Mouse (Mus musculus) 416B (cell line): ENCODE results near the gene Rufy4.
A peak's percentile ranks its signal among the peaks of the same experiment; 100 is the strongest.

ENCODE experiments used
- DNase-seq: peaks from one replicate; pipeline ENCODE4 v3.0.0; 2011; ENCODE audit warnings: low read depth

Rufy4 gene

GRCm38 (mm10) chr1:74151091-74151490, 25.8 kb downstream of the Rufy4 start:
- DNase-seq, result peak; percentile 90

GRCm38 (mm10) chr1:74153461-74154184, 28.3 kb downstream of the Rufy4 start, which contains the start of gene Cxcr2:
TSS of gene Cxcr2 (plus strand) at chr1:74153989.
- no peak for DNase-seq

DNA sequence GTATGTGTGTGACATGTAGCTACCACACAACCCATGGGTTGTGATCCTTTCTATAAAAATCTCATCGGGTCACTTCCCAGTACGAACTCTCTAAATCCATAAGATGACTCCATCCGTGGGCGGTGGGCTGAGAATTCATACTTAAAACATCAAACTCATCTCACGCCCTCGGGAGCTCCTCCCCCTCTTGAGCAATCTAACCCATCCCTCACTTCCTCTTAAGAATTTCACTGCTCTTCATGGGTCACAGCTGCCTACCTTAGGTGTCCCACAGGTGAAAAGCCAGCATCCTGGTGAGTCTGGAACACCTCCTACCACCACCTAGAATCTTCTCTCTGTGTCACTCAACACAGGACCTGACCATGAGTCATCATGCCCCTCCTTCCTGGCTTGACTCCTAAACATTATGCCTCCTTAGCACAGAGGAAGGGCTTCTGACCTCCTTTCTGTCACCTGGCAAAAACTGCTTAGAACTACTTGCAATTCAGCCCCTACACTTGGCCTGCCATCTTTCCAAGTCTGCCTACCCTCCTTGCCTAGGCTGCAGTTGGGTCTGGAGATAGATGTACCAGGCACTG, 30.2 kb downstream of the Rufy4 start:
- DNase-seq, result peak; percentile 72

DNA sequence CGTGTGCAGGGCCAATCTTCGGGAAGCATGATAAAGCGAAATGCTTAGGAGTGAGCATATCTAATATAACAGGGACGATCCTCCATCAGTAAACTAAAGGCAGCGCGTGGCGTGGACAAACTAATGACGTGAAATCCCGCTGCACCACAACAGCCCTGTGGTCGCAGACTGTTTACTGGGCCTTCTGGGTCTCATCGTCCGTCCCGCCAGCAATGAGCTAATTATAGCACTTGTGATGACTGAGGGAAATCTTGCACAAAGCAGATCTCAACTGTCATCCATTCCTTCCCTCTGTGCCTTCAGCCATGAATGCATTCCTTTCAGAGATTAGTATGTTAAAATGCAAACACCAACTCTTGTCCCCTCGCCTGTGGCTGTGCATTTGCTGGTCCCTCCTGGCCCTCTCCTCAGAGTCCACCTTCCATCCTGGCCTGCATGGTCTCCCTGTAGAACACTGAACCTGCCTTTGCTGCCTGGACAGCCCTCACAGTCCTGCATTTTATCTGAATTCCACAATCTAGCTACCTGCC, 31.1 kb downstream of the Rufy4 start:
- peak; percentile 77 for DNase-seq

DNA sequence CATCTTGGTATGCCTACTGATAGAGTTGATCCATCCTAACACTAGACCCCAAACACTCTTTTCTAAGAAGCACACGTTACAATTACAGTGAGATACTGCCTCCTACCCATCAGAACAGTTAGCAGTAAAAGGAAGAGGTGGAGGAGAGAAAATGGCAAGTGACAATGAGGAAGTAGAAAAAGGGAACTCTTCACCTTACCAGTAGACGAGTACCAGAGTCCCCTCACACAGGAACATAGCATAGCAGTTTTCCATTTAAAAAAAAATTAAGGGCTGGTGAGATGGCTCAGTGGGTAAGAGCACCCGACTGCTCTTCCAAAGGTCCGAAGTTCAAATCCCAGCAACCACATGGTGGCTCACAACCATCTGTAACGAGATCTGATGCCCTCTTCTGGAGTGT, 34.3 kb downstream of the Rufy4 start:
- peak; percentile 23 for DNase-seq

DNA sequence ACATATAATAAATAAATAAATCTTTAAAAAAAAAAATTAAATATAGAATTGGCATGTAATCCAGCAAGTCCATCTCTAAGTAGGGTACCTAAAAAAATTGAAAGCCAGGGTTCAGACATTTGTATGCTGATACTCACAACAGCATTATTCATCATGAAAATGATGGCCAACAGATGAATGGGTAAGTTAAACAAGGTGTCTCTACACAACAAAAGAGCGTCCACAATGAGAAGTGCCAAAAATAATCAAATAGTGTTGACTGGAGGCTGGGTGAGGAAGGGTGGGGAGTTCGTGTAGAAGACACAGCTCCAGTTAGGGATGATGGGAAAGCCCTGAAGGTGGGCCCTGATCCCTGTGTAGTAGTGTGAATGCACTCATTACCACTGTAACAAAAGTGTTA, 34.7 kb downstream of the Rufy4 start:
- DNase-seq, result no peak

DNA sequence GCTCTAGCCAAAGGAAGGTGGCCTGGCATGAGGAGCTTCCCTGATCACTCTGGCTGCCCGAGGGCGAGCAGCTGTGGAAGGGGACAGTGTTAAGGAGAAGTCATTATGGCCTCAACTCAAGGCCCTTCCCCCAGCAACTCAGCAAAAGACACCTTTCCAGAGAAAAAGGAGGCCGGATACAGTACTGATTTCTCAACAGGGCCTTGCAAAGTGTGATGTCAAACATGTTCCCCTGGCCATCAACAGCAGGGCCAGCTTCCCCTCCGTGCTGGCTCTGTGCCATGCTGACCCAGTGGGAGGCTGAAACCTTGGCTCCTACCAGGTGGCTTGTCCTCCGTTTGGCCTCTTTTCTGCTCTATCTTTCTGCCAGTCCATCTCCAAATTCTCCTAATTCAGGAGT, 41.8 kb downstream of the Rufy4 start:
- DNase-seq, result peak; percentile 64

- no peak for DNase-seq
Measured at GRCm38 (mm10) chr1:74169721-74170120, 44.4 kb downstream of the Rufy4 start.

DNA sequence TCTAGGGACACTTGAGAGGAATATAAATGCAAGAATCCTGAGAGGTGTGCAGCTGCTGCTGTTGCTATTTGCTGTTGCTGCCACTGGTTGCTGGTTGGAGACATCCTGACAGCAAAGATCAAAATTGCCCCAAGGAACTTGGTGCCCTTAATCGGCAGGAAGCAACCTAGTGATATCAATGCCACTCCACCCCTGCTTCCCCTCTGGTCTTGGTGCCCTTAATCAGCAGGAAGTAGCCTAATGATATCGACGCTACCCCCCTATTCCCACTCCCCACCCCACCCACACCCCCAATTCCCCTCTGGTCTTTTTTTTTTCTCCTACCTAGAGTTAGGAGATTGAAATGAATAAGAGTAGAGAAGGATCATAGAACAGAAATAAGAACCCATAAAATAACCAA, 47.4 kb downstream of the Rufy4 start:
- peak; percentile 95 for DNase-seq

GRCm38 (mm10) chr1:74175731-74176130, 50.4 kb downstream of the Rufy4 start:
- no peak for DNase-seq

- DNase-seq, result peak; percentile 95
Measured at GRCm38 (mm10) chr1:74178618-74179017, 53.3 kb downstream of the Rufy4 start.

GRCm38 (mm10) chr1:74179624-74180408, 54.5 kb downstream of the Rufy4 start:
- DNase-seq, result no peak

- no peak for DNase-seq
Measured at GRCm38 (mm10) chr1:74181462-74181861, 56.1 kb downstream of the Rufy4 start.

GRCm38 (mm10) chr1:74183006-74183405, 57.7 kb downstream of the Rufy4 start:
- peak; percentile 60 for DNase-seq

- no peak for DNase-seq
Measured at GRCm38 (mm10) chr1:74190471-74190870, 65.1 kb downstream of the Rufy4 start.

DNA sequence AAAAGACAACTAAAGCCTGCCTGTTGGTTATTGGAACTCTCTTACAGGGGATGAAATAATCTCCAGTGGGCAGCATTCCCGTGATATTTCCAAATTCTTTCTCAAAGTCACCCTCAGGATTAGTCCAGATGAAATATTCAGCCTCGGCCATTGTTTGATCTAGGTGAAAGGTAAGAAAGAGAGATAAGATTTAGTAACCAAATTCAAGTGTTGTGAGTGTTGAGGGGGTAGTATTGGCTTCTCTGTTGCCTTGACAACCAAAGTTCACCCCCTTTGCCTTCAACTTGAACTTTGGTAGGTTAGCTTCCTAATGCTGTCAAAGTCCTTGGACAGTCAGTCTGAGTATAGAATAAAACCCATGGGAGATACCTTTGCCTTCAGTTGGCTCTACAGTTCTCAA, 67.4 kb downstream of the Rufy4 start:
- no peak for DNase-seq

DNA sequence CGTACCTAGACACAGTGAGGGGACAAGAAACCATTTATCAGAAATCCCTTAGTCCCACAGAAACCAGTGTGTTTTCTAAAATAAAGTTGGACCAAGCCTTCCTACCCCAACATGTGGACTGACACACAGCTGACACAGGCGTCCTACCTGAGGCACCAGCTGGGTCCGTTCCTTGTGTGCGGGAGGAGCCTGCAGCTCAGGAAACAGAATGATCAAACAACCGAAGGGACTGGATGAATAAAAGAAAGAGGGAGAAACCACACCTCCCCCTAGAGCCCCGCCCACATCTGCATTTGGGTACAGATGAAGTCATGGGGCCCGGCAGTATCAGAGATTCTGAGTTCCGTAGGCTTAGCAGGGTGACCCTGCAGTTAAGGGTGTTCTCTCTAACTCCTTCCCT, 69.1 kb downstream of the Rufy4 start, which contains the start of gene Cxcr1:
Gene Cxcr1, minus strand, starts transcription at position 187 of the 400 bp plus-strand sequence.
- peak; percentile 55 for DNase-seq

DNA sequence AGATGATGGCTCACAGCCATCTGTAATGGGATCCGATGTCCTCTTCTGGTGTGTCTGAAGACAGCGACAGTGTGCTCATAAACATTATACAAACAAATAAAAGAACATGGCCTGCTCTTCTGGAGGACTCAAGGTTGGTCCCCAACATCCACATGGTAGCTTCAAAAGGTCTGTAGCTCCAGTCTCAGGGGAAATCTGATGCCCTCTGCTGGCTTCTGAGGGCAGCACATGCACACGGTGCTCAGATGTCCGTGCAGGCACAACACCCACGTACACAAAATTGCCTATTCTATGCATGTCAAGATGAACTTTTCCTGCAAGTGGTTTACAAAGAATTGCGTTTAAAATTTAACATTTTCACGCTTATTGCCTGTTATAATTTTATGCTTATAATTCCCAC, 70.6 kb downstream of the Rufy4 start:
- DNase-seq, result peak; percentile 86

DNA sequence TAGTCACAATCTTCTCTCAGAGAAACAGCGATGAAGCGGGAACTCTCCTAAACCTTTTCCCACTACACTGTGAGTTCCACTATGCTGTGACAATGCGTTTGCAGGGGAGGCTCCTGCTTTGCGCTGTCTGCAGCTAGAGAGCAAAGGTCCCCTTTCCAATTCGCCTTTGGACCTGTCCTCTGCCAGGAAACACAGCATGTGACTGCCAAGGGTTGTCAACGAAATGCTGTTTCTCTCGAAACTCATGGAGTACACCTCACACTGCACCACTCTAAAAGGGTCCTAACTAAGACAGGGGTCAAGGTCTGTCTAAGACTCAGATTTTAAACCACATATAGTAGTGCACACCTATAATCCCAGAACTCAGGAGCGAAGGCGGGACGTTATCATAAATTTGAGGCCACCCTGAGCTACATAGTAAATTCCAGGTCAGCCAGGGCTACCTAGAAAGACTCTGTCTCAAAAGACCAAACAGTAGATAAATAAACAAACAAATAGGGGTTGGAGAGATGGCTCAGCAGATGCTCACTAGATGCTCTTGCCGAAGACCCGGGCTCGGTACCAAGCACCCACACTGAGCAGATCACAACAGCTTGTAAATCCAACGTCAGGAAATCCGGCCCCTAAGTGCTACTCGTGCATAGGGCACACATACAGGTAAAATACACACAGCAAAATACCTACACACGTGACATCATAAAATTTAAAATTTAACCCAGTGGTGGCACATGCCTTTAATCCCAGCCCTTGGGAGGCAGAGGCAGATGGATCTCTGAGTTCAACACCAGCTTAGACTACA, 71.5 kb downstream of the Rufy4 start:
- no peak for DNase-seq
